Mouse (Mus musculus) heart, postnatal 0 days (tissue): Measurements from ENCODE around the gene Paqr7.

Experiments used
- CTCF ChIP-seq: IDR thresholded peaks from 2 replicates; pipeline ENCODE4 v1.5.1; 2016; ENCODE audit warnings: antibody characterized with exemption, control low read depth, low read depth
- EP300 ChIP-seq: IDR thresholded peaks from 2 replicates; pipeline ENCODE4 v1.6.1; 2016; ENCODE audit warnings: antibody characterized with exemption, low read depth

- TF ChIP-seq EP300 (no peak), CTCF (no peak)
These were observed 22.8 kb downstream of the Paqr7 start for GRCm38 (mm10) chr4:134519281-134519680.
